Mouse (Mus musculus) c-Kit-positive CD71-negative TER-119-negative erythroid progenitor cells, embryonic 14.5 days (primary cell): ENCODE data around the gene D5Ertd577e.
"Not testable (repeated sequence)": the region's sequence is repeated elsewhere in the genome, so short reads cannot be mapped to it uniquely, and the experiment has no call there.

Source experiments
- DNase-seq: peaks from one replicate; pipeline ENCODE4 v3.0.0-alpha.2; 2013; ENCODE audit warnings: low read depth

The D5Ertd577e gene

DNA sequence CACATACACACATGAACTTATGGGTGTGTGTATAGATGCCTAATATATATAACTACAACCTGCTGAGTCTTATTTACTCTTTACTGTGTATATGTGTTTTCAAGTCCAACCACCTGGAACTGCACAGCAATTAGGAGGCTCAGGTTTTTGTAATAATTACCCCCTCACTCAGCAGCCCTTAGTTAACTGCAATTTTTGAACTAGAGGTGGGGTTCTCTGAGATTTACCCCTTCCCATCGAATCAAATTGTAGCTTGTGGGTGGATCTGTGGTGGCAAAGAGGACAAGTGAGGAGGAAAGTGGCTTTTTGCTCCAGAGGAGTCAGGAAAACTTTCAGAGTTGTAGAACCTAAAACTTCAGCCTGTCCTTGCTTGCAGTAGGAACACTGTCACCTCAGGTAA, at the start of gene D5Ertd577e:
TSS of gene D5Ertd577e (plus strand) at position 301 of the 400 bp plus-strand sequence.
- DNase-seq, result not testable (repeated sequence)

DNA sequence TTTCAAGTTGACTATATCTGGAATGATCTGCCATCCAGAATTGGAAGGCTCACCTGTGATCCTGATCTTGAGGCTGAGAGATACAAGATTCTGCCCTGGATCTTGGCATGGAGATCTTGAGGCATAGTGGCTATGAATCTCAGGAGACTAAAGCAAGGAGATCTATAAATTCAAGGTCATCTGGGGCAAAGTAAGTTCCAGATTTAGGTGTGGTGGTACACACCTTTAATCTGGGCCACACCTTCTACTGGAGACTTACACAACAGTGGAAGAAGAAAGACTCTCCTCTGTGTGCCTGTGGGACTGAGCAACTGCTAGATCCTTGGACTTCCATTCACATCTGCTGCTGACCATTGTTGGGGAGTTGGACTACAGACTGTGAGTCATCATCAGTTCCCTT, 53.9 kb downstream of the D5Ertd577e start, which contains the start of gene Gm3286:
TSS of gene Gm3286 (plus strand) at position 301 of the 400 bp plus-strand sequence.
- not testable (repeated sequence) for DNase-seq
